Mouse (Mus musculus) thymus, postnatal 36 days (tissue): Measurements from ENCODE around the gene Ctxn1.

ENCODE experiments used
- DNase-seq, 2 experiments: peaks; one replicate each; pipeline ENCODE4 v3.0.0; 2022; ENCODE audit warnings: mixed read lengths in 2 of 2

The Ctxn1 gene

DNA sequence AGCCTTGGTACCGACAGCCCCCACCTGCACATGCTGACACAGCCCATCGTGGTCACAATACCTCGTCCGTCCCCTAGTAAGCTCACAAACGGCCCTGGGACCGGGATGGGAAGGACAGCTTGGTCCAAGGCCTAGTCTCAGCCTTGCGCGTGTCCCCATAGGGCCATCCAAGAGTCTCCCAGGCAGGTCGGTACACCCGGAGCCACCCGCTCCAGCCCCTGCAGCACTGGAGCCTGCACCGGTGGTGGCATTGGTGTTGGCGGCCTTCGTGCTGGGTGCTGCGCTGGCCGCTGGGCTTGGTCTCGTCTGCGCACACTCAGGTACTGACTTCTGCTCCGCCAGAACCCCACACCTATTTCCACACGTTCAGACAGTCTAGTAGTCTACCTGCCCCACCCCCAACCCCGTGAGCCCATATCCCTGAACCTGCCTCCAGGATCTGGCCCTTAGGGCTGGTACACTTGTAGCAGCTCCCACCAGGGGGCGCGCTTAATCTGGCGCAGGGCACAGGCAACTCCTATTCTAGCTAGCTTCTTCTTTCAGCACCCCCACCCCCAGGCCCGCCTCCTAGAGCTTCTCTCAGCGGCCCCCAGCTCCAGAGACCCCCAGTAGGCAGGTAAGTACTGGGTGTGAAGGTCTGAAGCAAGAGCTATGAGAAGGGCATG lies 8.6 kb downstream of the Ctxn1 start:
- DNase-seq: peak; percentile 80

- peak in 1 of 2 experiments; percentile 6 for DNase-seq
Measured at GRCm38 (mm10) chr8:4249213-4249612, 9.9 kb downstream of the Ctxn1 start.

GRCm38 (mm10) chr8:4247951-4248540 lies 11.0 kb downstream of the Ctxn1 start, which contains the start of gene Tgfbr3l:
TSS of gene Tgfbr3l (plus strand) at chr8:4248214.
- DNase-seq: peak in 1 of 2 experiments; percentile 14

DNA sequence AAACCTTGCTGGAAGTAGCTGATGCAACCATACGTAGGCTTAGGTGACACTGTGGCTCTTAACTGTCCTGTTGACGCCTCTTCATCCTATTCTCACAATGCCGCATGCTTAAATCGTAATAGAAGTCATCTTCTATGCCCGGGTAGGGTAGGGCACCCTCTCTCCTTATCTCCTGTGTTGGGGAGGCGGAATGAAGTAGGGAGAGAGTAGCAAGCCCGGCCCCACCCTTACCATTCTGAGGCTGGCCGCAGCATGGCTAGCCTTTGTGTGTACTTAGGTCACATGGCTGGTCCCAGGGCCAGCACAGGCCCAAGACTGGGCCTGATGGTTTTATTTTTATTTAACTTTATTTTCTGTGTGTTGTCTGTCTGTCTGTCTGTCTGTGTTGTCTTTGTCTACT lies 11.8 kb downstream of the Ctxn1 start:
- DNase-seq: no peak

DNA sequence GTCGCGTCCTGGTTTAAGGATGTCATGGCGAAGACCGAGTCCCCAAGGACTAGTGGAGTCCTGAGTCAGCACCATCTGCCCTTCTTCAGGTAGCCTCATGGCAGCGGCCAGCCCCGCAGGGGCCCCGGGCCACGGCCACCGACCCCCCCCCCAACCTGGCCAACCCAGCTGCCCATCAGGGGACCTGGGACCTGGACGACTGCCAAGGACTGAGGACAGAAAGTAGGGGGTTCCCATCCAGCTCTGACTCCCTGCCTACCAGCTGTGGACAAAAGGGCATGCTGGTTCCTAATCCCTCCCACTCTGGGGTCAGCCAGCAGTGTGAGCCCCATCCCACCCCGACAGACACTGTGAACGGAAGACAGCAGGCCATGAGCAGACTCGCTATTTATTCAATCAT lies 13.3 kb downstream of the Ctxn1 start:
- peak in 1 of 2 experiments; percentile 7 for DNase-seq

DNA sequence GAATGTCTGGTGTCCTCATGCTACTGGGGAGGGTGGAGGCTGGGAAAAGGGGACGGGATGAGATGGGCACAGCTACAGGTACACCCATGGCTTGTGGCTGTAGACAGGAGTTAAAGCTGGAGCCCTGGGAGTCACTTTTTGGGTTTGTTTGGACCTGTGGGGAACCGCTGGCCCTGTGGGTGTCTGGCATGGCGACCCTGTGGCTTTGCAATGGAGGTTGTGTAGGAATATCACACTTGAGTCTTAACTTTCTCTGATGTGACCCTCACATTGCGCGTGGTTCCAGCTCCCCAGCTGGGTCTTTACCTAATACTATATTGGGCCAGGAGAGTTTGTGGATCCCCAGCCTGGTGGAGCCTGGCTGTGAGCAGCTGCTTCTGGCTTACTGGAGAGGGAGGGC lies 14.0 kb downstream of the Ctxn1 start:
- peak in 1 of 2 experiments; percentile 3 for DNase-seq

- peak in 1 of 2 experiments; percentile 7 for DNase-seq
Measured at GRCm38 (mm10) chr8:4239193-4239890, 19.7 kb downstream of the Ctxn1 start.

DNA sequence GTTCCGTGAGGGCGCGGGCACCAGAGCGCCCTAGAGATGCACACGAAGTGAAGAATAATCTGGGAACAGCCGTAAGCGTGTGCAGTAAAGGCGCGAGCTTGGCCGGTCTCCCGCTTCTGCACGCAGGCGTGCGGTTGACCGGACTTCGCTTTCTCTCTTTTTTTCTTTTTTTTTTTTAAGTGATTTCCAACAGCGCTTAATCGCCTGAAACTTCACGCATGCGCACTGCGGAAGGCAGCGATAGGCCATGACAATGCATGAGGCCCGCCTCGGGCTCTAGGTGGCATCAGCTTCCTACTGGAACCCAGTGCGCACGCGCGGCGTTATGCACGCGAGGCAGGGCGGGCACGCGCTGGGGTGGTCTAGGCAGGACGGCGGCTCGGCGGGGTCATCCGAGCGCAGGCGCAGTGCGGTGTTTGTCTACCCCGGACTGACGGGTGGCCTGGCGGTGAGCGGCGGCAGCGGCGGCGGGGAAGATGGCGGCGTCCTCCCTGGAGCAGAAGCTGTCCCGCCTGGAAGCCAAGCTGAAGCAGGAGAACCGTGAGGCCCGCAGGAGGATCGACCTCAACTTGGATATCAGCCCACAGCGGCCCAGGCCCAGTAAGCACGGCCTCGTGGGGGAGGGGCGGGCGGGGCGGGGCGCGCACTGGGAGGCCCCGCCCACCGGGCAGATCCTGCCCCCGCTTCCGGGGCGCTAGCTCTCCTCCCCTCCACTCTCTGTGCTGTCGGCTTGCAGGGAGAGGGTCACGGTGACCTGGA lies 20.5 kb downstream of the Ctxn1 start, which contains the start of the genes Map2k7 and Gm49320:
Map2k7 (plus strand) TSS at position 307 of the 759 bp plus-strand sequence.
Gm49320 (plus strand) TSS at position 432 of the 759 bp plus-strand sequence.
- DNase-seq: peak; percentile 99 to 100

GRCm38 (mm10) chr8:4237814-4238433 lies 21.1 kb downstream of the Ctxn1 start:
- DNase-seq: no peak

DNA sequence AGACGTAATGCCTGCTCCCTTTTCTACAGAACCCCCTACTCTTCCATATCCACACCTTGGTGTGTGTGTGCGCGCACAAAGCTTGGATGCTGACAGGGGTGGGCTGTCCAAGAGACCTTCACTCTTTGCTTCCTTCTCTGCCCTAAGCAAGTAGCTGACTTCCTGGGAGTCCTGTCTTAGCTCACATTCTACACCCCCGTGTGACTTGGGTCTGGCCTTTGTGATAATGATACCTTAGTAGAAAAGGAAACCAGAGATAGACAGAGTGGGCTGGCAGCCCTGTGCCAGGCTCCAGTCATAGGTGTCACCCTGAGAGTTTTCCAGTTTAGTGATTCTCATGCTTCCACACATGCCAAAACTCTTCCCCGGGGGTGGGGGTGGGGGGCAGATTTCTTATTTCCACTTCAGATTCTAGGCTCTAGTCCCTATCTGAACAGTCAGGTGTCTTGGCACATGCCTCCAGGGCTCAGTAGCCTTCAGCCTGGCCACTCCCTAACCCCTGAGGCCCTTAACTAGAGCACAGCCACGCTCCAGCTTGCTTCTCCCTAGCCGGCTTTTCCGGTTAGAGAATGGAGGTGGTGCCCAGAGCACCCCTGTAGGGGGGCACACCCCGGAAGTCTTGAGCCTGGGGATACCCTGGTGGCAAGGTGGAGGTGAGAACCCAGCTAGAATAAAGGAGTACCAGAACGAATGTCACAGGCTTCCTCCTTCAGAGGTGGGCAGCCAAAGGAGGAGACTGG lies 28.3 kb downstream of the Ctxn1 start:
- no peak for DNase-seq

- DNase-seq: no peak
Measured at GRCm38 (mm10) chr8:4229784-4230183, 29.3 kb downstream of the Ctxn1 start.

DNA sequence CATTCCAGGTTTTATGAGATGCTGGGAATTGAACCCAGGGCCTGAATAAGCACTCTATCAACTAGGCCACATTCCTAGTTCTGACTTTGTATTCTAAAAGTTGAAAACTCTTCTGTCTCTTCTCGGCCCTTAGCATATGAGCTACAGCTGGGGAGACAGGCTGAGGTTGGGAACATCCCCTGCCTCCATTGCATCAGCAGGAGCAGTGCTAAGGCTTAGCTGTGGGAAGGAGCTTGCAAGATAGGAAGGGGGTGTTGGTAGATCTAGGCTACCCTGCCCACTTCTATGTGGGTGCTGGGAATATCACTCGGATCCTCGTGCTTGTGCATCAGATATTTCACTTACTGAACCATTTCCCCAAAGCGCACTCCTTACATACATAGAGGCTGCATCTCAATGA lies 31.2 kb downstream of the Ctxn1 start:
- DNase-seq: no peak

- DNase-seq: no peak
Measured at GRCm38 (mm10) chr8:4226739-4227347, 32.2 kb downstream of the Ctxn1 start, which contains the start of gene Lrrc8e. TSS of gene Lrrc8e (plus strand) at chr8:4226827.

DNA sequence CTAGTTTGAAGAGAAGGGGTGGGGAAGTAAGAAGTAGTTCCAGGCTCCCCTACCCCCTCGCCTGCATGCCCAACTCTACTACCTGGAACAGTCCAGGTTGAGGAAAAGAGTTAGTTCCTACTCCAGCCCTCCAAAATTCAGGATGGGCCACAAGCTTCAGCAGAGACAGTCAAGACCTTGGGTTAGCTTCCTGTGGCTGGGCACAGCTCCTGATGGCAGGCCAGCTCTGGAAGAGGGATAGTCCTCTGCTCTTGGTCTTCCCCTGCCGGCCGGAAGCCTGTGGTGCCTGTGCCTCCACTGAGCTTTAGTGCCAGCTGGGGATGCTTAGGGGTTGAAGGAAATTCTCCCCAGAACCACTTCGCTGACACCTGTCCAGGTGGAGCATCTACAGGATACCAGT lies 32.8 kb downstream of the Ctxn1 start:
- no peak for DNase-seq

DNA sequence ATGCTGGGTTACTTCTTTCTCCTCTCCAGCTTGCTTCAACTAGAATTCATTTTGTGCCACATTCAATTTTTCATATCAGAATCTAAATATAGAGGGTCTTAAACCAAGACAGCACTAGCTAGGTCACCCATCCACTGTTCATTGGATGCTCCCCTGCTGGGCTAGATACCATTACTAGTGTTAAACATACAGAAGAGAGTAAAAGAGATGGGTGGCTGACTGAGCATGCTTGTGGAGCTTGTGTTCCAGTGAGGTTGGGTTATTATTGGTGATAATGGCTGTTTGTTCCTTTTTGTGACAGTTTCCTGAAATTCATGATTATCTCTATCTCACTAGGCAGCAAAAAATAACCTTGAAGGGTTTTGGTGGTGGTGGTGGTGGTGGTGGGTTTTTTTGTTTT lies 37.0 kb downstream of the Ctxn1 start:
- DNase-seq: no peak

GRCm38 (mm10) chr8:4219617-4220016 lies 39.5 kb downstream of the Ctxn1 start:
- DNase-seq: no peak

DNA sequence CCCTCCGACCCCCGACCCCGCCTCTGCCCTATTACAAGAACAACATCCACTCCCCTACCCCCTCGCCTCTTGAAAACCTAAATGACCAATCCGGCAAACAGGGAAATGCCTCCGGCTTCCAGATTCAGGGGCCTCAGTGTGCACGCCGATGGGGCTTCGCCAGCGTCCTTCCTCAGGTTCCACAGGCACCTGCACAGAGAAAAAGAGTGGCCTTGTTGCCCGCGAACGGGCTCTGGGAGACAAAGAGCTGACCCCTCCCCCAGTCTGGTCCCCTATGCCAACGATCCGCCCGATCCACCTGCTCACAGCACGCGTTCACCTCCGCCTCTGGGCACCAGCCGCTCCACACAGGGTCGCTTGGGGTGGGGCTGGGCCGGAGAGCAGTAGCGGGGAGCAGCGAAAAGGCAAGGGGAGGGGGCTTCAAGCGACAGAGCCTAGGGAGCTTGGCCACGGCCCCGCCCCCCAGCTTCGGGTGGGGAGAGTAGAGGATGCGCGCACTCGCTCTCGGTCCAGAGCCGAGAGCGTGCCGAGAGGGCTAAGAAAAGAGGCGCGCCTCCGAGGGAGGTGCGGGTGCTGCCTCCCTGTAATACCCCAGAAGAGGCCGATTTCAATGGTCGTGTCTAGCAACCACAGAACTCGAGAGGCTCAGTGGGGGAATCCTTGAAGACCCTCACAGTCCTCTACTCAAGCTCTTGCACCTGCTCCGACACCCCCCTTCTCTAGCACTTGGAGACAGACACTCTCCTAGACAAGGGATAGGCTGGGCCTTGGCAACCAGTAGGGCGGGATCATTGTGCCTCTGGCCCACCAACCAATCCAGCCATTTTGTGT lies 42.1 kb downstream of the Ctxn1 start, which contains the start of gene Prr36:
Prr36 (minus strand) TSS at position 669 of the 831 bp plus-strand sequence.
- DNase-seq: peak in 1 of 2 experiments; percentile 30

GRCm38 (mm10) chr8:4216296-4216695 lies 42.8 kb downstream of the Ctxn1 start:
- DNase-seq: no peak

DNA sequence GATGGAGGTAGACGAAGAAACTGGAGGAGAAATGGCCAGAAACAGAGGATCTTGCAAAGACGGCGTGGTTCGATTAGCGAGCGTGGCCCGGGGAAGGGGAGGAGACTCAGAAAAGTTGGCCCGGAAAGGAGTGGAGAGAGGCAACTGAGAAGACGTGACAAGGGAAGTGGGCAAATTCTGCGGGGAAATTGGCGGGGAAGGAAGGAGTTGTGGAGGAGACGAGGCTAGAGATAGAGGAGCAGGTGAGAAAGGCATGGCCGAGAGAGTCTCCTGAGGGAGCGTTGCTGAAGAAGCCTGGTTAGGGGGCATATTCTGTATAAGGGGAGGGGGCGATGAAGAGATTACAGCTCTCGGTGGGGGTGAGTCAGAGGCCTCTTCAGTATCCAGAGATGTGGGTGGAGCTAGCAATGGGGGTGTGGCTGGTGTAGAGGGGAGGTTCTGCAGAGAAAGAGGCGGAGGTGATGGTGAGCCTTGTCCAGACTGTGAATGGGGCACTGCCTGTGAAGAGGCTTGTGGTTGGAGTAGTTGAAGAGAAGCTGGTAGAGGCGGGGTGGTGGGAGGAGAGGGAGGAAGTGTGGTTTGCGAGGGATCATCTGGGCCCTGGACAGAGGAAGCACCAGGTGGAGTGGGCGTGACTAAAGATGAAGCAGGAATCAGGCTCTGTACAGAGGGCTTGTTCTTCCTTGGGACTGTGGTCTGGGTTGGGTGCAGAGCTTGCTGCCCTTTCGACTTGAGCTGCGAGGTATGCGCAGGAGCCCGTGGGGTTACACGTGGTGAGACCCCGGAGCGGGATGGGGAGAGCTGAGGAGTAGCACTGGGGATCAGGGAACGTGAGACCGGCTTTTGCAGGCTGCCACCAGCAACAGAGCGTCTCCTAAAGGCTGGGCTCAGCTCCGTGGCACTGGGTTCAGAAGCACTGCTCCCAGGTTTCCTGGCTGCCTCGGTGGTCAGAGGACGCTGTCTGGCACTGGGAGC lies 44.8 kb downstream of the Ctxn1 start:
- DNase-seq: peak; percentile 55 to 65
